Mouse (Mus musculus) ES-Bruce4 (cell line): ENCODE measurements at regions not wholly inside any gene's neighbourhood (a gene's known extent, or its start where the extent isn't known, plus 50 kb on each side); places are given as distances from the start of the nearest gene placed in this dataset.

Experiments used
- CTCF ChIP-seq: IDR thresholded peaks from one replicate; pipeline ENCODE4 v1.8.1; 2011; ENCODE audit warnings: low read depth, low read length
- POLR2A ChIP-seq: IDR thresholded peaks from one replicate; pipeline ENCODE4 v1.8.1; 2011; ENCODE audit warnings: low read length; ENCODE audit not compliant: insufficient read depth

GRCm38 (mm10) chr2:115520413-115521139, 60.9 kb upstream of the BC052040 start:
- TF ChIP-seq POLR2A = no peak
- TF ChIP-seq CTCF = no peak
